Mouse (Mus musculus): ENCODE results near the gene F2rl2. TPM values are rescaled to one million over a fixed set of nuclear protein-coding genes. Genes with fewer than 3 reads are reported as not detected.

F2rl2 gene
- polyA plus RNA-seq, 1 experiment = 2.1 TPM

DNA sequence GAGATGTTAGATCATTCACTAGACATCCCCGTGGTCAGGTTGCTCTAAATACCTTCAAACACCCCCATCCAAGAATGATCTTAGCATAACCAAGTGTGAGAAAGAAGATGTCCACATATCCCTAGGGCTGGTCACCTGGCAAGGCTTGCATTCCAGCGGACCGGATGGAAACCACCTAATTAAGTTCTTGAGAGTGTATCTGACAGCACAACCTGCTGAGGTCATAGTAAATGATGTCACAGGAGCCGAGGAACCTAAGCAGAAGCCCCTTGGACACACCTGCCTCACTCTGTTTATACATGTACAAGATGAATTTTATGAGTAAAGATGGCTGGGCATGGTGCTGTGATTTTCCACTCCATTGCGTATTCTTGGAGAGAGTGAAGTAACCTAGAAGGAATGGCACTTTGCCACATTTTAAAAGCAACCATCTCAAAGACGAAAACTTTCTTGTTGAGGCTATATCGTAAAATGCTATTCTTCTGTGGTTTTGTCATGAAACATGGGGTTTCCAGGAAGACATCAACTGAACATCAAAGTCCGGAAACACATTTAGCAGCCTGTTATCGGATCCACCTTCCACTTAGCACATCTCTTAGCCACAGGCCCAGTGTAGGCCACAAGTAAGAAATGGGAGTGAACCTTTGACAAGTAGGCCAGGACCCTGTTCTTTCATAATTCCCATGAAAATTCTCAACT, 16.1 kb downstream of the F2rl2 start:
- no peak overlapping the region for H3K27ac ChIP-seq (ENCODE audit: control insufficient read depth, insufficient read depth, low read length)
- WGBS = 34% methylated on average over 9 of the region's 9 CpGs
- TF ChIP-seq CTCF (IDR thresholded peaks at IDR 0.05; ENCODE audit: borderline replicate concordance, control insufficient read depth, extremely low read depth, insufficient read depth, low read length, poor library complexity) = no peak
- no peak for TF ChIP-seq POLR2A (IDR thresholded peaks at IDR 0.05; ENCODE audit: control insufficient read depth, extremely low read depth, insufficient read depth, low read length, poor library complexity)
- H3K4me3 ChIP-seq (ENCODE audit: control insufficient read depth, insufficient read depth, low read length) = no peak overlapping the region
- peak; percentile 13 for DNase-seq
- H3K4me1 ChIP-seq (replicated peaks; ENCODE audit: control insufficient read depth, insufficient read depth, low read length) = 0 out of 2 replicates have a peak, but pooled peaks cover 2% of the 10 kb centered on the region
- peaks cover under 1% of the 10 kb centered on the region; the same call in 1 of the 2 replicates for H3K36me3 ChIP-seq (ENCODE audit: control insufficient read depth, insufficient read depth, low read length)
- H3K27me3 ChIP-seq (ENCODE audit: control insufficient read depth, insufficient read depth, low read length) = no peaks in the 10 kb centered on the region

DNA sequence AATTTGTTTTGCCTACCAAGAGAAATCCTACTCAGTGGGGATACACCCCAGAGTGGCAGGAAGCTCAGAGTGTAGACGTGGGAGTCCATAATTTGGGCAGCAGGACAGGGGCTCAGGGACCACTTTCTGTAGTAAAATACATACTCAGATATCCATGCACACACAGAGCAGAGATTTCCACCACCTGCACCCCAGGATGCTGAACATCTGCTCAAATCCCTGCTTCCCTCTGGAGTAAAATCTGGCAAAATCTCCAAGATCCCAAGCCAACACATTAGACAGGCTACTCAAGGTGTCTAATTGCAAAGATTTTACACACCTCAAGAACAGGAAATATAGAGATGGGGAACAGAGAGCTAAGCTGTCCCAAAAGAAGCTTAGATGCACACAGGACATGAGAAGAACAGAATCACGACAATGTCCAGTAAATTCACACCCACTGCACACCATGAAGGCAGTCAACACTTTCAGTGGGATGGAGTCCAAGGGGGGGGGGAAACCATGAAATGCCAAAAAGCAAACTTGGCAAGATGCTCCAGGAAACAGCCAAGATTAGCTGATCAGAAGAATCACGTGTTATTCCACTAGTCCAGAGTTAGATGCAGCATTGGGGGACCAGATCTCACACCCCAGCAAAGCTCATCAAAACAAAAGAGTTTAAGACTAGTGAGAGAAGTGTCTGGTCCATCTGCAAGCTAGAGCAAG, 17.8 kb downstream of the F2rl2 start:
- no peak for DNase-seq
- H3K27ac ChIP-seq (ENCODE audit: control insufficient read depth, insufficient read depth, low read length) = no peak overlapping the region
- TF ChIP-seq POLR2A (IDR thresholded peaks at IDR 0.05; ENCODE audit: control insufficient read depth, extremely low read depth, insufficient read depth, low read length, poor library complexity) = no peak
- TF ChIP-seq CTCF (IDR thresholded peaks at IDR 0.05; ENCODE audit: borderline replicate concordance, control insufficient read depth, extremely low read depth, insufficient read depth, low read length, poor library complexity) = no peak
- 82% methylated on average over 3 of the region's 3 CpGs for WGBS
- no peaks in the 10 kb centered on the region for H3K27me3 ChIP-seq (ENCODE audit: control insufficient read depth, insufficient read depth, low read length)
- no peaks in the 10 kb centered on the region for H3K36me3 ChIP-seq (ENCODE audit: control insufficient read depth, insufficient read depth, low read length)
- 0 out of 2 replicates have a peak, but pooled peaks cover 2% of the 10 kb centered on the region for H3K4me1 ChIP-seq (replicated peaks; ENCODE audit: control insufficient read depth, insufficient read depth, low read length)
- H3K4me3 ChIP-seq (ENCODE audit: control insufficient read depth, insufficient read depth, low read length) = no peak overlapping the region

- 56% methylated on average over 4 of the region's 4 CpGs for WGBS
- H3K27me3 ChIP-seq (ENCODE audit: control insufficient read depth, insufficient read depth, low read length) = no peaks in the 10 kb centered on the region
- no peak overlapping the region for H3K27ac ChIP-seq (ENCODE audit: control insufficient read depth, insufficient read depth, low read length)
- H3K4me3 ChIP-seq (ENCODE audit: control insufficient read depth, insufficient read depth, low read length) = no peak overlapping the region
- DNase-seq = no peak
- TF ChIP-seq CTCF (IDR thresholded peaks at IDR 0.05; ENCODE audit: borderline replicate concordance, control insufficient read depth, extremely low read depth, insufficient read depth, low read length, poor library complexity) = no peak
- TF ChIP-seq POLR2A (IDR thresholded peaks at IDR 0.05; ENCODE audit: control insufficient read depth, extremely low read depth, insufficient read depth, low read length, poor library complexity) = no peak
- no peaks in the 10 kb centered on the region for H3K36me3 ChIP-seq (ENCODE audit: control insufficient read depth, insufficient read depth, low read length)
- H3K4me1 ChIP-seq (replicated peaks; ENCODE audit: control insufficient read depth, insufficient read depth, low read length) = peaks cover 6% of the 10 kb centered on the region; the same call in 1 of the 2 replicates
These were observed 18.7 kb downstream of the F2rl2 start for GRCm38 (mm10) chr13:95715356-95715755.

- Histone ChIP-seq H3K36me3 (ENCODE audit: control insufficient read depth, insufficient read depth, low read length) (peaks cover 4% of the 10 kb centered on the region; the same call in 1 of the 2 replicates), H3K4me1 (replicated peaks; ENCODE audit: control insufficient read depth, insufficient read depth, low read length) (peaks cover 4% of the 10 kb centered on the region; the same call in 1 of the 2 replicates), H3K27ac (ENCODE audit: control insufficient read depth, insufficient read depth, low read length) (no peak overlapping the region), H3K27me3 (ENCODE audit: control insufficient read depth, insufficient read depth, low read length) (no peaks in the 10 kb centered on the region), H3K4me3 (ENCODE audit: control insufficient read depth, insufficient read depth, low read length) (no peak overlapping the region)
- TF ChIP-seq POLR2A (IDR thresholded peaks at IDR 0.05; ENCODE audit: control insufficient read depth, extremely low read depth, insufficient read depth, low read length, poor library complexity) (no peak), CTCF (IDR thresholded peaks at IDR 0.05; ENCODE audit: borderline replicate concordance, control insufficient read depth, extremely low read depth, insufficient read depth, low read length, poor library complexity) (no peak)
- DNase-seq = peak; percentile 54
- 74% methylated on average over 14 of the region's 14 CpGs for WGBS
These were observed 22.9 kb downstream of the F2rl2 start for GRCm38 (mm10) chr13:95719320-95720232.

DNA sequence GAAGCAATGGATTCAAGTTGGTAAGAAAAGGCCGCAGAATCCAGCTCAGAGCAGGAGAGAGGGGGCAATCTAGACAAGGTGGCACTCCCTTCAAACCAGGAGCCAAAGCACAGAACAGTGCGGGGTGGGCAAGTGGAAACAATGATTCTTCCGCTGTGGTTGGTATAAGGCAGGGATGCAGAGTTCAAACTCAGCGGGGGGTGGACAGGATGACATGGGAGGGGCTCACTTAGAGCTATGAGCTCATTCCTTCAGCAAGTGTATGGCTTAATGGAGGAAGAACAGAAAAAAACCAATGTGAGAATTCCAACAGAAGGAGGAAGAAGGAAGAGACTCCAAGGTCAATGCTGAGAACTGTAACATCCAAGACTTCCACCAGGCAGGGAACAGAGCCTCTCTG, 33.8 kb downstream of the F2rl2 start:
- Histone ChIP-seq H3K4me1 (replicated peaks; ENCODE audit: control insufficient read depth, insufficient read depth, low read length) (no peaks in the 10 kb centered on the region), H3K27ac (ENCODE audit: control insufficient read depth, insufficient read depth, low read length) (no peak overlapping the region)

DNA sequence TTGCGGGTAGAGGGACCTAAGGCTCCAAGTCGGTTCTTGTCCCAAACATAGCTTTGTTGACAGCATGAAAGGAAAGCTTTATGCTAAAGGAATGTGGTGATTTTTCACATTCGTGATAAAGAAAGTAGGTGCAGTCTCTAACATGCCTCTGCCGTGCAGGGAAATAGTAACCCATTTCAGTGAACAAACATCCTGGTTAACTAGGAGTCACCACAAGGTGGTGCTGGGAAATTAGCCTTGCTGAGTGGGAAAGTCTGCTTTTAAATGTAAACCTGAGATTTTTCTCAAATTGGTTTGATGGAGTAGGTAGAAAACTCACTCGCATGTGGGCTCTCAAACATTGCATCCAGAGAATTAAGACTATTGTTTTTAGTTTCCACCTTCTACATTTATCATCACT, 43.0 kb downstream of the F2rl2 start:
- Histone ChIP-seq H3K27me3 (ENCODE audit: control insufficient read depth, insufficient read depth, low read length) (no peaks in the 10 kb centered on the region), H3K27ac (ENCODE audit: control insufficient read depth, insufficient read depth, low read length) (no peak overlapping the region), H3K36me3 (ENCODE audit: control insufficient read depth, insufficient read depth, low read length) (no peaks in the 10 kb centered on the region), H3K4me3 (ENCODE audit: control insufficient read depth, insufficient read depth, low read length) (no peak overlapping the region), H3K4me1 (replicated peaks; ENCODE audit: control insufficient read depth, insufficient read depth, low read length) (no peaks in the 10 kb centered on the region)
- 86% methylated on average over 5 of the region's 5 CpGs for WGBS
- TF ChIP-seq CTCF (IDR thresholded peaks at IDR 0.05; ENCODE audit: borderline replicate concordance, control insufficient read depth, extremely low read depth, insufficient read depth, low read length, poor library complexity) (no peak), POLR2A (IDR thresholded peaks at IDR 0.05; ENCODE audit: control insufficient read depth, extremely low read depth, insufficient read depth, low read length, poor library complexity) (no peak)
- no peak for DNase-seq

More for the DNA sequence above, 33.8 kb downstream of the F2rl2 start:
- 95% methylated on average over 4 of the region's 4 CpGs for WGBS
- H3K36me3 ChIP-seq (ENCODE audit: control insufficient read depth, insufficient read depth, low read length) = no peaks in the 10 kb centered on the region
- DNase-seq = no peak
- no peaks in the 10 kb centered on the region for H3K27me3 ChIP-seq (ENCODE audit: control insufficient read depth, insufficient read depth, low read length)
- TF ChIP-seq CTCF (IDR thresholded peaks at IDR 0.05; ENCODE audit: borderline replicate concordance, control insufficient read depth, extremely low read depth, insufficient read depth, low read length, poor library complexity) (no peak), POLR2A (IDR thresholded peaks at IDR 0.05; ENCODE audit: control insufficient read depth, extremely low read depth, insufficient read depth, low read length, poor library complexity) (no peak)
- no peak overlapping the region for H3K4me3 ChIP-seq (ENCODE audit: control insufficient read depth, insufficient read depth, low read length)

All from thymus, adult 2 months (tissue).